Mouse (Mus musculus) layer of hippocampus, adult 6 months (tissue): ENCODE results near the gene Tbx15. TPM values are rescaled to one million over a fixed set of nuclear protein-coding genes. Genes with fewer than 3 reads are reported as not detected.

Experiments
- long read RNA-seq, 2 experiments: library from polyadenylated mRNA; unstranded; transcript quantifications; one replicate each; pipeline ENCODE4 v2.0.0; 2019 to 2020
- microRNA-seq: library from miRNA; unstranded; fragments of <30 nt; microRNA quantifications from one replicate; pipeline ENCODE4 v1.2.0, GENCODE M21; 2020
- polyA plus RNA-seq: library from polyadenylated mRNA; unstranded; fragments of <200 nt; fragmentation: Nextera tagmentation; gene quantifications from 2 replicates; pipeline ENCODE4 v1.2.3, GENCODE M21; 2021

Tbx15 gene
- polyA plus RNA-seq = 0.04 and 0.21 TPM in 2 replicates
- long read RNA-seq, experiment 1, partial matches to known transcripts = 0 of 2 reads
- long read RNA-seq, experiment 1, other reads (novel, unspliced or antisense) = 2 of 2 reads
- long read RNA-seq, experiment 2, partial matches to known transcripts = 0 of 2 reads
- long read RNA-seq, experiment 2, other reads (novel, unspliced or antisense) = 0 of 2 reads

DNA sequence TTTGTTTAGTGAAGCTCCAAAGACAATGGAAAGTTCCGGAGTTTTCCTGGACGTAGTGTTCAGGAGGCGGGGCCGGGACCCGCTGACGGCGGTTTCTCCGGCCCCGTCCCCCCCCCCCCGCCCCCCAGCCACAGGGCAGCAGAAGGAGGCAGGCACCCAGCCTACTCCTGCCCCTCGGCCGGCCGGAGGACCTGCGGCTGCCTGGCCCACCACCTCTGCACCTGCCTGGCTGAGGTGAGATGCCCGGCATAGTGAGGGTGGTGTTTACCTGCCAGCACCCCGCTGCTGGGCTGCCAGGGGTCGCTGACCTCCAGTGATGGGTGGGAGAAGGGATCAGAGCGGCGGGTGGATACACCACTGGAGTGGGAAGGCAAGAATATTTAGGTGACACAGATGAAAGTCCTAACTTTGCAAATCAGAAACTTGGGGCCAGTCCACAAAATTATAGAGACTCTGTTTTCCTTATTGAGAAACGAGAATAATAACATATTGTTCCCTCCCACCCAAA, at the start of gene Tbx15:
Tbx15 (plus strand) TSS at position 169 of the 508 bp plus-strand sequence.

Small RNA genes lying within 50 kb of the gene (microRNA-seq; reads per million reads assigned to microRNA genes)
- not detected for gene Mir6481

Other genes starting within 250 kb of the Tbx15 start
- 7.1 TPM in 2 replicates for gene Wars2, start 99.3 kb upstream of the Tbx15 start, polyA plus RNA-seq